Mouse (Mus musculus) embryo, embryonic 11 days (tissue): ENCODE results near the gene Gabrr2.
"Not testable (repeated sequence)": the region's sequence is repeated elsewhere in the genome, so short reads cannot be mapped to it uniquely, and the experiment has no call there.

ENCODE experiments used
- DNase-seq: peaks from one replicate; pipeline ENCODE4 v3.0.0-alpha.2; 2015

Gabrr2 gene

DNA sequence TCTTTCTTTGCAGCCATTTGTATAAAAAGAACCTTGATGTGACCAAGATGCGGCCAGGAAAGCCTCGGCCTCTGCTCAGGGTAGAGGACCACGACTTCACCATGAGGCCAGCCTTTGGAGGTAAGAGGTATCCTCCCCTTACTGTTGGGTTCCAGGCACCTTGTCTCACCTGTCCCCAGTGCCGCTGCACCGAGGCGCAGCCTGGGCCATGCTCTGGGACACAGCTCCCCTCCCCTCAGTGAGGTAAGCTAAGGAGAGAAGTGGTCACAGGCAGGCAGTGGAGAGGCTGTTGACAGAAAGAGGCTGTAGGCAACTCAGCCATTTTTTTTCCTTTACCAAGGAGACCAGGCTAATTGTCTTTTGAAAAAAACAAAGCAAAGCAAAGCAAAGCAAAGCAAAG lies 8.5 kb downstream of the Gabrr2 start:
- no peak for DNase-seq

- peak; percentile 19 for DNase-seq
Measured at GRCm38 (mm10) chr4:33072526-33073161, 9.8 kb downstream of the Gabrr2 start.

DNA sequence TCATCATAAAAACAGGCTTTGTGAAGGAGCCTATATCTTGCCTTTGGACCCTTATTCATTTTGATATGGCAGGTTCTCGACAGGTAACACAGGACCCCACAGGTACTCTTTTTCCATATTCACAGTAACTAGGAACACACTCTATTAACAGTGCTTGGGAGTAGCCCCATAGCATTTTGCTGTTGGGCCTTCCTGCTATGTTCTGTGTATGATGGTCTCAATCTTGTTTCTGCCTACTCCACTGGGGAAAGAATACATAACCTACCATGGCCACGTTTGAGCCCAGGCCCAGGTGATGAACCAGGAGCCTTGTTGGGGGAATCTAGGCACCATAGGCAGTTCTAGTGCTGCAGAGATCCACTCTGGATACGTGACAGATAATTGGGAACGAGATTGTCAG lies 11.6 kb downstream of the Gabrr2 start:
- no peak for DNase-seq

GRCm38 (mm10) chr4:33074851-33075250 lies 12.1 kb downstream of the Gabrr2 start:
- DNase-seq: no peak

- no peak for DNase-seq
Measured at GRCm38 (mm10) chr4:33075776-33076524, 13.2 kb downstream of the Gabrr2 start.

GRCm38 (mm10) chr4:33077161-33077560 lies 14.4 kb downstream of the Gabrr2 start:
- DNase-seq: no peak

- no peak for DNase-seq
Measured at GRCm38 (mm10) chr4:33077724-33078123, 14.9 kb downstream of the Gabrr2 start.

- no peak for DNase-seq
Measured at GRCm38 (mm10) chr4:33078492-33078891, 15.7 kb downstream of the Gabrr2 start.

DNA sequence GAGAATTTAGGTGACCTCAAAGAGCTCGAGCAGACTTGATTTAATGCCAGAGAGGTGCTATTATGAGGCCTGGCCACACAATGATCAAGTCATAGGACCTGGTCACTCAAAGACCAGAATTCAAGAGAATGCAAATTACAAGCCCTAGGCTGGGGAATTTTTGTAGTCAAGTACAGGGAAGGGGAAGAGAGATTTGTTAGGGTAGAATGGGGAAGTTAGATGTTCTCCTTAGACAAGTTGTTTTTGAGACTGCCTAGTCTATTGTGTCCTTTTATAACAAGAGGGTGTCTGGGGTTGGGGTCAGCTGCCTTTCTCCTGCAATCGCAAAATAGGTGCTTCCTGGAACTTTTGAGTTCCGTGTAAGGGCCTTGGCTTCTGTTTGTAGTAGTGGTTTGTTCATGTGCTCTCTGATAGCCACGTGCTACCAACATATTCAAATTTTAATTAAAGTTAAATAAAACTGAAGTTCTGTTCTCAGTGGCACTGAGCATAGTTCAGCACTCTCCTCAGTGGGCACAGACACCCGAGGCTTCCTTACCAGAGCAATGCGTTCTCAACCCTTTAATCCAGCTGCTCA lies 36.4 kb downstream of the Gabrr2 start:
- DNase-seq: no peak

- no peak for DNase-seq
Measured at GRCm38 (mm10) chr4:33109720-33110458, 47.1 kb downstream of the Gabrr2 start.

DNA sequence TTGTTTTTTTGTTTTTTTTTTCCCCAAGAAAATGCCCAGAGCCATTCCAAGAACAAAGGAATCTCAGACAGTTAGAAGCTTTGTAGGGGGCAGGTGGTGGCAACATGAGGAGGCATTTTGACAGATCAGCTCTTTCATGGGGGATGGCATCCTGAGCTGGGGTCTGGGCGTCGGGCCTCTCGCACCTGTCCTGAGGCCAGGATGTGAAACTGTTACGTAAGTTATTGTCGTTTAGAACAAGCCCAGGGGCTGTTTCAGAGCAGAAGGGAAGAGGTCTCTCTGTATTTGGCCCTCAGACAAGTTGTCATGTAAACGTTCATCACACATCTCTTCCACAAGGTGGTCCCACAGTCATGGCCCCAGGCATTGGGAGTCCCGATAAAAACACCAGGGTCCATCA lies 48.0 kb downstream of the Gabrr2 start:
- DNase-seq: no peak

DNA sequence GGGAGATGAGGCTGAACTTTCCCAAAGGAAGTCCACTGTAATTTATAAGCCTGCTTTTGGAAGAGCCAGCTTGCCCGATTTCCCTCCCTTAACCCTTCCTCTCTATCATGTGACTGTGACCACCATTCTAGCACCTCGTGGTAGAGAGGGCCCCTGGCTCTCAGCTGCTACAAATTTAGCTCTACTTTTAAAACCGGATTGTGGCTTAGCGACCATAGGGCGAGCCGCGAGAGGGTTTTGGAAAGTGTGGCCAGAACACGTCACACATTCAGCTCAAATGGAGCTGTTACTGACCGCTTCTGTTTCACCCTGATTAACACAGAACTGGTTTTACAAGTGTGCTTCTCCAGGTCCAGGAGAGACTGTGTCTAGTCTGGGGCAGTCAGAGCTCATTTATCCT lies 48.6 kb downstream of the Gabrr2 start:
- no peak for DNase-seq

- DNase-seq: not testable (repeated sequence)
Measured at GRCm38 (mm10) chr4:33112866-33113265, 50.1 kb downstream of the Gabrr2 start.

DNA sequence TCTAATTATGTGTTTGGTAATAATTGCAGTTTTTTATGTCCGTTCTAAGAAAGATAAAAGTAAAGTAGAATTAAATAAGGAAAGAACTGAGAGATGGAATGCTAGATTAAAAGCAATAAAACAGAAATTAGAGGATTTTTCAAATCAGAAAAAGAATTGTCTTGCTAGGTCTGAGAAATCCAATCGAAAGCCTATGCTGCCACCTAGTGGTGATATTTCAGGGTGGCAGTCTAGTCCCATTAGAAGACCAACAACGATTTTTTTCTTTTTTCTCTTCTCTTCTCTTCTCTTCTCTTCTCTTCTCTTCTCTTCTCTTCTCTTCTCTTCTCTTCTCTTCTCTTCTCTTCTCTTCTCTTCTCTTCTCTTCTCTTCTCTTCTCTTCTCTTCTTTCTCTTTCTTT lies 56.3 kb downstream of the Gabrr2 start:
- DNase-seq: peak; percentile 82

DNA sequence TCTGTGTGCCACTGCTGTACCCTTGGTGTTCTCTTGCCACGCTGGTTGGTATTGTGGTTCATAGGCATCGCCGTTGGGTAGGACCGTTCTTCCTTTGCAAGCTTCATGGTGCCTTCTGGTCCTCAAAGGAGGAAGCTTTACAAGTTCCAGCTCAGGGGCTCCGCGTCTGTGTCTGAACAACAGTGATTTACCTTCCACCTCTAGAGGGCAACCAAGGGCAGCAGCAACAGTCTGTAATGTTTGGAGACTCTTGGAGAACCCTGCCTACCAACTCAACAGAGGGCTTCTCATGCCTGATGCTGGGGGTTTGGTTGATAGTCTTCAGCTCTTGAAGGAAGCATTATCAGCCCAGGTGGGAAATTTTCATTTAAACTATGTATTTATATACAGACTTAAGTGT lies 61.7 kb downstream of the Gabrr2 start:
- DNase-seq: peak; percentile 46

- no peak for DNase-seq
Measured at GRCm38 (mm10) chr4:33125409-33126084, 62.7 kb downstream of the Gabrr2 start.

- DNase-seq: no peak
Measured at GRCm38 (mm10) chr4:33132221-33132620, 69.4 kb downstream of the Gabrr2 start, which contains the start of gene Gabrr1. Gene Gabrr1, plus strand, starts transcription at chr4:33132521.
